Mouse (Mus musculus) embryonic facial prominence, embryonic 10.5 days (tissue): ENCODE measurements around the gene Abat. TPM values are rescaled to one million over a fixed set of nuclear protein-coding genes. Genes with fewer than 3 reads are reported as not detected.

Experiments used
- DNase-seq: peaks from one replicate; pipeline ENCODE4 v3.0.0-alpha.2; 2017; ENCODE audit warnings: low spot score
- H3K27ac ChIP-seq: fragments of 300-500 bp; sonication (generic); replicated peaks from 2 replicates; pipeline ENCODE4 v1.5.1; 2016; ENCODE audit warnings: mild to moderate bottlenecking
- H3K27me3 ChIP-seq: fragments of 300-500 bp; sonication (generic); replicated peaks from 2 replicates; pipeline ENCODE4 v1.6.1; 2016; ENCODE audit warnings: low read depth, mild to moderate bottlenecking; ENCODE audit not compliant: poor library complexity, severe bottlenecking
- H3K36me3 ChIP-seq: fragments of 300-500 bp; sonication (generic); replicated peaks from 2 replicates; pipeline ENCODE4 v1.6.1; 2016; ENCODE audit warnings: mild to moderate bottlenecking, moderate library complexity
- H3K4me1 ChIP-seq: fragments of 300-500 bp; sonication (generic); 2 replicates; pipeline ENCODE4 v1.6.1; 2016
- H3K4me3 ChIP-seq: fragments of 300-500 bp; sonication (generic); 2 replicates; pipeline ENCODE4 v1.5.1; 2016; ENCODE audit warnings: mild to moderate bottlenecking, moderate library complexity
- H3K9me3 ChIP-seq: fragments of 300-500 bp; sonication (generic); 2 replicates; pipeline ENCODE4 v1.6.1; 2016; ENCODE audit warnings: mild to moderate bottlenecking
- WGBS: fragments of 180-500 bp; shearing (Covaris S2); methylation state at CpG from one replicate; pipeline ENCODE4 v1.1.7; 2016; 5-methylcytosine and 5-hydroxymethylcytosine counted together
- polyA plus RNA-seq: library from polyadenylated mRNA; unstranded; fragments of >200 nt; fragmentation: Nextera tagmentation; extraction: Ambion mirVana; gene quantifications from 2 replicates; pipeline ENCODE4 v1.2.1, GENCODE M21; 2016

Gene Abat
- polyA plus RNA-seq, 1 experiment from 2014 or later: 29.5 TPM

DNA sequence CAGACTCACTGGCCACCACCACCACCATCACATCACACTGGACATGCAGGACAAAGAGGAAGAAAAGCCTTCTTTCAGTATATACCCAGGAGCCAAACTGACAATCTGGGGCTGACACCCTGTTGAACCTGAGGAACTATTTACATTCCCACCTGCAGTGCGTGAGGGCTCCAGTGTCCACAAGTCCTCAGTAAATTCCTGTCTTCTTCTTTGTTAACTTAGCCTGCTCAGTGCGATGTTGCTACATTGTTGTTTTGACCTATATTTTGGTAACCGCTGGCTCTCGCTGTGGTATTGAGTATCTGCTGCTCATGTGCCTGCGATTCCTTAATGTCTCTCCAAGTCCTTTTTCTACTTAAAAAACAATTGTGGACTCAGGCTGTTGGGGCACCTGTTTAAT is 7.3 kb downstream of the Abat start:
- no peaks in the 10 kb centered on the region for H3K36me3 ChIP-seq
- no peak overlapping the region for H3K27ac ChIP-seq
- peaks cover 10% of the 10 kb centered on the region; the same call in 1 of the 2 replicates for H3K27me3 ChIP-seq
- peaks cover 24% of the 10 kb centered on the region for H3K4me1 ChIP-seq
- no peak for DNase-seq
- 76% methylated on average over 5 of the region's 5 CpGs for WGBS
- H3K9me3 ChIP-seq: no peaks in the 10 kb centered on the region
- H3K4me3 ChIP-seq: no peak overlapping the region

DNA sequence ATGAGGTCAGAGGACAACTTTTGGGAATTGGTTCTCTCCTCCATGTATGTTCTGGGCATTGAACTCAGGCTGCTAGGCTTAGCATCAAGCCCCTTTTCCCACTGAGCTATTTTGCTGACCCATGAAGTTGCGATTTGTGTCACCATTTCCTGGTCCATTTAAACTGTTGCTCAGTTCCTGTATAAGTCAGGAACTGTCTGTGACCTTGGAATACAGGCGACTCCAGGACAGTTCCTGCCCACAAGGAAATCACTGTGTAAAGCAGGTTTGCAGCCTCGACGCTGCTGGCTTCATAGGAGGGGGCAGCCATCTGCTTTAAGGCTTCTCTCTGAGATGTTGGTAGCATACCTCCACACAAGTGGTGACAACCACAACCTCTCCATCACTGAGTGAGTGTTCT is 8.1 kb downstream of the Abat start:
- Histone ChIP-seq H3K4me3 (no peak overlapping the region), H3K27me3 (0 out of 2 replicates have a peak, but pooled peaks cover 9% of the 10 kb centered on the region), H3K4me1 (peaks cover 29% of the 10 kb centered on the region), H3K36me3 (no peaks in the 10 kb centered on the region), H3K9me3 (no peaks in the 10 kb centered on the region), H3K27ac (no peak overlapping the region)
- no peak for DNase-seq
- WGBS: 78% methylated on average over 4 of the region's 4 CpGs

DNA sequence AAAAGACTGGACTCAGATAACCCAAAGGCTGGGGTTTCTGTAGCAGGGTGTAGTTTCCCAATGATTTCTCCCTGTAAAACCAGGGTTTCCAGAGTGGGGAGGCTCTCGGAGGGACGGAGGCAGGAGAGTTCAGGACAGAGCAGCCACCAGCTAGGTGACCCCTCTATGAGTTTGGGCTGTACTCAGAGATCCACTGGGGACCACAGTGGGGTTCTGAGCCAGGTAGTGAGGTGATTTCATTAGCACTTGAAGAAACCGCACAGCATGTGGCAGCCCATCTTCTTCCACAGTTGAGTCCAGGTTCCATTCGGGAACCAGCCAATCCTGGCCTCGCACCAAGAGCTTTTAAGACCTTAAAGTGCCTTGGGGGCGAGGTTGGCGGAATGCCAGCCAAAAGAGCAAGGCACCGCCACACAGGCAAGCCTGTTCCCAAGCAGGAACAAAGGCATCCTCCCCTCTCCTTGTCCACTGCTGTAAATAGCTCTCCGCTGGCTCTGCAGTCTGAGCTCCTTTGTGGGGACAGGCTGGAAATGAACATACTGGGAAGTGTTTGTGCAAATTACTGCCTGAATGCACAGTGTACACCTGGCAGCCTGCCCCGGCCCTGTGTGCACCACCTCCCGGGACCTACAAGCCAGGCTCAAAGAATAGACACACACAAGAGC is 10.4 kb downstream of the Abat start:
- WGBS: 37% methylated on average over 11 of the region's 11 CpGs
- peak overlapping the region; percentile 49 for H3K27ac ChIP-seq
- H3K36me3 ChIP-seq: no peaks in the 10 kb centered on the region

DNA sequence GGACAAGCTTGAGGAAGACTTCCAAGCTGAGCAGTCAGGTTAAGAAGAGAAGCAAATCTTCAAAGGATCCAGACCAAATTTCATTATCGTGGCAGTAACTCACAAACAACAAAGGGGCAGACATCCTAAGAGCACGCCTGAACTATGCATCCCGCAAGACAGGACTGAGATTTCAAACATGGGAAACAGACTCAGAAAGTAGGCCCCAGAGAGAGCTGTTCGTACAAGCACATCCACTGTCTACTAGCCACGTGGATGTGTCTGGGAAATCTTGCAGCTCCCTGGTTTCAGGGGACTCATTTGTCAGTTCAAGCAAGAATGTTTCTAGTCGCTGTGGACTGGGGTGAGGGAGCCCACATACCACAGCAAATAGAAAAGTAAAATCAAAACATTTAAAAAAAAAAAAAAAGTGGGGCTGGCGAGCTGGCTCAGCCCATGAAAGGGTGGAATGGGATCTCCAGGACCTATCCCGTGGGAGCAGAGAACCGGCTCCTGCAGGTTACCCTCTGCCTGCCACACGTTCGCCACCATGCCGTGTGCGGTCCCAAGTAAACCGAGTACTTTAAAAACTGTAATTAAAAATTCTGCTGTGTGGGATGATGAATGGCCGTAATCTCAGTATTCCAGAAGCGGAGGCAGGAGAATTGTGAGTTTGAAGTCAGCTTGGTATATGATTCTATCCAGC is 11.1 kb downstream of the Abat start:
- 69% methylated on average over 16 of the region's 16 CpGs for WGBS
- Histone ChIP-seq H3K4me1 (peaks cover 30% of the 10 kb centered on the region), H3K27ac (peak overlapping the region; percentile 49), H3K27me3 (0 out of 2 replicates have a peak, but pooled peaks cover 11% of the 10 kb centered on the region), H3K36me3 (no peaks in the 10 kb centered on the region), H3K9me3 (no peaks in the 10 kb centered on the region), H3K4me3 (no peak overlapping the region)
- DNase-seq: no peak

More for the DNA sequence above, 10.4 kb downstream of the Abat start:
- H3K4me1 ChIP-seq: peaks cover 29% of the 10 kb centered on the region
- no peak overlapping the region for H3K4me3 ChIP-seq
- no peaks in the 10 kb centered on the region for H3K9me3 ChIP-seq
- H3K27me3 ChIP-seq: 0 out of 2 replicates have a peak, but pooled peaks cover 11% of the 10 kb centered on the region
- peak; percentile 45 for DNase-seq

DNA sequence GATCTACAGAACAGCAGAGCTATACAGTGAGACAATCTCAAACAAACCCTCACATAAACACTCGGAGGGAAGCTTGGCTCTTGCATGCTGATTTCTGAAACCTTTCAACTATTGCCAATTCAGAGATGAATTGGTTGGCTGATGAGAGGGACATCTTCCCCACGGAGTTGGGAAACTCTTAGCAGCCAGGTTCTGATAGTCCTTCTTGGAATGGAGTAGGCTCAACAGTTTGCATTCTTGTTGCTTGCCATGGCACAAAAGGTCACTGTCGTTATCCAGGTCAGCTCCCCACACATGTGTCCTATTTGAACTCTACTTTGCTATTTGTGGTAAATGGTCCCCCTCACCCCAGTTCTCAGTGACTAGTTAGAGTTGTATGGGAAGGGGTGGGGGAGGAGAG is 12.1 kb downstream of the Abat start:
- H3K4me3 ChIP-seq: no peak overlapping the region
- no peaks in the 10 kb centered on the region for H3K36me3 ChIP-seq
- H3K9me3 ChIP-seq: no peaks in the 10 kb centered on the region
- WGBS: 72% methylated on average over 3 of the region's 3 CpGs
- no peak overlapping the region for H3K27ac ChIP-seq
- 0 out of 2 replicates have a peak, but pooled peaks cover 11% of the 10 kb centered on the region for H3K27me3 ChIP-seq
- no peak for DNase-seq
- peaks cover 40% of the 10 kb centered on the region for H3K4me1 ChIP-seq

DNA sequence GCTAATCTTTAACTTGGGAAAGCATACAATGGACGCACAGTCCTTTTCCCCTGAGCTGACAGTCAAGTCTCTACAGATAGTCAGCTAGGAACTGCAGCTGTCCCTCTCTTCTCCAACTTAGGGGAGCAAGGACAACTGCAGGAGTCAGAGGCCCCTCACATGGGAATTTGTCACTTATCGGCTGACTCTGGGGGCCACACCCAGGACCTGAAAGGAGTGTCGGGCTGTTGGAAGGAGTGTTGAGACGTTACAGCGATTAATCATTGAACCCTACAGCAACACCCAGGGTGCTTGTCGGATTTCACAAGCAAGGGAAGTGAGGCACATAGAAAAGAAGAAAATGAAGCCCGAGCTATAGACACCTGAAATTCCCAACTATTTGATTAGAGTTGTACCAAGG is 12.6 kb downstream of the Abat start:
- Histone ChIP-seq H3K4me1 (peaks cover 45% of the 10 kb centered on the region), H3K9me3 (no peaks in the 10 kb centered on the region), H3K4me3 (no peak overlapping the region), H3K36me3 (no peaks in the 10 kb centered on the region), H3K27ac (no peak overlapping the region), H3K27me3 (0 out of 2 replicates have a peak, but pooled peaks cover 11% of the 10 kb centered on the region)
- WGBS: 85% methylated on average over 7 of the region's 7 CpGs
- DNase-seq: no peak

DNA sequence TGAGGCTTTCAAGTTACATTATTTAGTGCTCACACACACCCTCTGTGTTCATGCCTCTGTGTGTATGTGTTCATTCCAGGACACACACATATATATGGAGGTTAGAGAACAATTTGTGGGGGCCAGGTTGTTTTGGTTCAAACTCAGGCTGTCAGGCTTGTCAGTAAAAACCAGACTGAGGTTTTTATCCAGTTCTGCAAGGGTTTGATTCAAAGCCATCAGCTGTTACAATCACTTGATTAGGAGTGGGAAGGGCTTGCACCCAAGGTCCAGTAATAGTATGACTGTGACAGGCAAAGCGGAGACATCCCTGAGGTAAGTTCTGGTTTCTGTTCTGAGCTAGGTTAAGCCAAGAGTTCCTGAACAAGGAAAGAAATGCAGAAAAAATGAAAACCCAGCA is 16.2 kb downstream of the Abat start:
- 0 out of 2 replicates have a peak, but pooled peaks cover 5% of the 10 kb centered on the region for H3K27me3 ChIP-seq
- peaks cover 28% of the 10 kb centered on the region for H3K4me1 ChIP-seq
- no peak overlapping the region; the same call in 1 of the 2 replicates for H3K27ac ChIP-seq
- H3K36me3 ChIP-seq: no peaks in the 10 kb centered on the region; the same call in 1 of the 2 replicates
- no peaks in the 10 kb centered on the region for H3K9me3 ChIP-seq
- DNase-seq: no peak
- no peak overlapping the region for H3K4me3 ChIP-seq
- 94% methylated on average over 1 of the region's 1 CpGs for WGBS

DNA sequence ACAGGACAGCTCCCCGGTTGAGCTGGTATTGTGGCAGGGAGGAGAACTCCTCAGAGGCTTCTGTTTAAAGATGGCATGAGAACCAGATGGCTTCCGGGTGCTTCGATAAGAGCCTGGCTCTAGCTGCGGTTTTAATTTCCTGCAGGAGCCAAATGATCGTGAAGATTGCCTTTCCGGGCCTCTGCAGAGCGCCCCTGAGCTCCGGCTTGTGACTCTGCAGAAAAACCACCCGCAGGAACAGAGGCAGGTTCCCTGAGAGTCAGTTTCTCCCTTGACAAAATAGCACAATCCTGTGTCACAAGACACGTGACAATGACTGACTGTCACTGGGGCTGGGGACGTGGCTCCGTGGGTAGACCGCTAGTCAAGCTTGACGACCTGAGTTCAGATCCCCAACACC is 16.8 kb downstream of the Abat start:
- Histone ChIP-seq H3K27me3 (0 out of 2 replicates have a peak, but pooled peaks cover 5% of the 10 kb centered on the region), H3K4me1 (peaks cover 32% of the 10 kb centered on the region), H3K36me3 (no peaks in the 10 kb centered on the region; the same call in 1 of the 2 replicates), H3K4me3 (no peak overlapping the region), H3K9me3 (no peaks in the 10 kb centered on the region), H3K27ac (peak overlapping the region; percentile 10; the same call in 1 of the 2 replicates)
- no peak for DNase-seq
- 68% methylated on average over 14 of the region's 14 CpGs for WGBS

DNA sequence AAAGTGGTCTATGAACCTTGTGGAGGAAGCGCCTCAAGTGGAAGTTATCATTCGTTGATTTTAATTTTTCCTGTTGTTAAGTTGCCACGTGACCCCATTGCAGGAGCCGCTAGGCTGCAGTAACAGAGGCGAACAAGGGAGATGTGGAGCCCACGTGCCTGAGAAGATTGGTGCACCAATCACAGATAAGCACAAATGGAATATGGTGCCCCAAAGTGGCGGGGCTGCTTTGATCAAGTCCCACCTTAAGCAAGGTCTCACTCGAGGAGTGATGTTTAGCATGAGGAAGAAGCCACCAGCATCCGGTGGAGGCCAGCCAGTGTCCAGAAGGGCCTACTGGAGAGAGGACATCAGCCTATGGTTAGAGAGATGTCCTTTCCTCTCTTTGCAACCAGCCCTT is 19.2 kb downstream of the Abat start:
- H3K27me3 ChIP-seq: no peaks in the 10 kb centered on the region
- DNase-seq: no peak
- no peak overlapping the region for H3K4me3 ChIP-seq
- no peak overlapping the region for H3K27ac ChIP-seq
- H3K36me3 ChIP-seq: no peaks in the 10 kb centered on the region; the same call in 1 of the 2 replicates
- 89% methylated on average over 9 of the region's 9 CpGs for WGBS
- H3K9me3 ChIP-seq: no peaks in the 10 kb centered on the region
- H3K4me1 ChIP-seq: peaks cover 36% of the 10 kb centered on the region

DNA sequence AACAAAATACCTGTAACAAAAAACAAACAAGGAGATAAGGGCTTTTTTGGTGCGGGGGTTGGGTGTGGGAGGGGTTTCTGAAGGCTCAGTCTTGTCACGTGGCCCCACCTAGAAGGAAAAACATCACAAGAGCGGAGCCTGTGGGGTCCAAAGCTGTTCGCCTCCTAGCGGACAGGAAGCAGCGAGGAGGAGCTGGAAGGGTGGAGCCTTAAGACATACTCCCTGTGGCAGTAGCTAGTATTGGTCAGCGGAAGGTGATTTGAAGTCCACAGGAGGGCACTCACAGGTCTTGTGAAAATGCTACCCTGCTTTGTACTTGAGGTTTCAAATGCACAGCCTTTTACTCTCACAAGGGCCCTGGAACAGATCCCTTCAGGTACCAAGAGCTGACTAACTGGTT is 19.7 kb downstream of the Abat start:
- no peak for DNase-seq
- Histone ChIP-seq H3K4me1 (peaks cover 36% of the 10 kb centered on the region), H3K27me3 (no peaks in the 10 kb centered on the region), H3K9me3 (no peaks in the 10 kb centered on the region), H3K27ac (no peak overlapping the region), H3K4me3 (no peak overlapping the region), H3K36me3 (no peaks in the 10 kb centered on the region; the same call in 1 of the 2 replicates)
- WGBS: 68% methylated on average over 7 of the region's 7 CpGs

DNA sequence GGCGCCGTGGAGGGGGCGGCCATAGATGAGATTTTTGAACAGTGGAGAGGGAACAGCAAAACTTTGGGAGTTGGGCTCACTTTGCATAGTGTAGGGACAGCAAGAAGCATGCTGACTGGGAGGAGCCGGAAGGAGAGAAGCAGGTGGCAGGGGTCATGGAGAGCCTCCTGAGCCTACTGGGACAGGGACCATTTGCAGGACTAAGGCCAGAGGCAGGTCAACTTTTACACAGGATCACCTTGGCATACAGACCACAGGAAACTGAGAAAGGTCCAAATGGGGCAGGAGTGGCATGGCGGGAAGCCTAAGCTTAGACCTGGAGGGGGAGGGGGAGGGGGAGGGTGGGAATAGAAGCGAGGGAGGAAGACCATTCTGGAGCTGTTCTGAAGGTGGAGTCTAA is 20.2 kb downstream of the Abat start:
- no peak overlapping the region for H3K4me3 ChIP-seq
- H3K9me3 ChIP-seq: no peaks in the 10 kb centered on the region
- no peaks in the 10 kb centered on the region; the same call in 1 of the 2 replicates for H3K36me3 ChIP-seq
- H3K4me1 ChIP-seq: peaks cover 38% of the 10 kb centered on the region
- no peaks in the 10 kb centered on the region for H3K27me3 ChIP-seq
- 89% methylated on average over 6 of the region's 6 CpGs for WGBS
- DNase-seq: no peak
- H3K27ac ChIP-seq: no peak overlapping the region

DNA sequence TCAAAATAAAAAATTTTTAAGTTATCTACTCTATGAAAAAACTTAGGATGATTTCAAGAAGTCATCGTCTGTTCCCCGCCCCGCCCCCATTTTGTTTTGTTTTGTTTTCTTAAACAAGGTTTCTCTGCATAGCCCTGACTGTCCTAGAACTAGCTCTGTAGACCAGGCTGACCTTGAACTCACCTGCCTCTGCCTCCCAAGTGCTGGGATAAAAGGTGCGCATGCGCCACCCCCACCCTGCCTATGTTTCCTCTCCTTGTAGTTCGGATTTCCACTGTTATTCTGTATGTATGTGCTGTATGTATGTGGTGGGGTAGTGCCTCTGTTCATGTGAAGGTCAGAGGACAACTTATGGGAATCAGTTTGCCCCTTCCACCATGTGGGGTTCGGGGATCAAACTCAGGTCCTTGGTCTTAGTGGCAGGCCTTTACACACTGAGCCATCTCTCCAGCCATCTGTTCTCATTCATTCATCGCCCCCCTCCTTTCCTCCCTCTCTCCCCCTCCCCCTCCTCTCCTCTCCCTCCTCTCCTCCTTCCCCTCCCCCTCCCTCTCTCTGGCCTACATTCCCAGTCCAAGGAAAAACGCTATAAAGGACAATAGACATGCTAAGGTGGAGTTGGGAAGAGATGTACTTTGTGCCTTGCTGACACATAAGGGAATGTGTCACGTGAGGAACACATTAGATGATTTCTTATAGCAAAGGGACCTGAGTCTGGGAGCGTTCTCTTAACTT is 21.4 kb downstream of the Abat start:
- no peak for DNase-seq
- Histone ChIP-seq H3K36me3 (no peaks in the 10 kb centered on the region; the same call in 1 of the 2 replicates), H3K27me3 (no peaks in the 10 kb centered on the region), H3K4me3 (no peak overlapping the region), H3K4me1 (peaks cover 46% of the 10 kb centered on the region), H3K9me3 (no peaks in the 10 kb centered on the region), H3K27ac (no peak overlapping the region; the same call in 1 of the 2 replicates)
- 88% methylated on average over 11 of the region's 11 CpGs for WGBS
